Mouse (Mus musculus): ENCODE data around the gene Phf10. TPM values are rescaled to one million over a fixed set of nuclear protein-coding genes. Genes with fewer than 3 reads are reported as not detected.
"Not testable (repeated sequence)": the region's sequence is repeated elsewhere in the genome, so short reads cannot be mapped to it uniquely, and the experiment has no call there.

Gene Phf10
- total RNA-seq, 2 experiments from 2014 or later = 39.0 to 57.3 TPM

GRCm38 (mm10) chr17:14944551-14944950 lies 16.5 kb downstream of the Phf10 start:
- DNase-seq (ENCODE audit: low spot score in 2 of 2) = no peak

- no peak for DNase-seq (ENCODE audit: low spot score in 2 of 2)
Measured at GRCm38 (mm10) chr17:14943729-14944059, 17.4 kb downstream of the Phf10 start.

GRCm38 (mm10) chr17:14943009-14943728 lies 17.9 kb downstream of the Phf10 start, which contains the start of the genes Wdr27 and 1600012H06Rik:
Gene Wdr27 (minus strand): TSS chr17:14943158.
Gene 1600012H06Rik (plus strand): TSS chr17:14943184.
- DNase-seq (ENCODE audit: low spot score in 2 of 2) = peak; percentile 99

- DNase-seq (ENCODE audit: low spot score in 2 of 2) = not testable (repeated sequence)
Measured at GRCm38 (mm10) chr17:14942181-14942580, 18.9 kb downstream of the Phf10 start.

- DNase-seq (ENCODE audit: low spot score in 2 of 2) = no peak
Measured at GRCm38 (mm10) chr17:14935841-14936605, 25.1 kb downstream of the Phf10 start.

GRCm38 (mm10) chr17:14935280-14935679 lies 25.8 kb downstream of the Phf10 start:
- DNase-seq (ENCODE audit: low spot score in 2 of 2) = not testable (repeated sequence)

- no peak for DNase-seq (ENCODE audit: low spot score in 2 of 2)
Measured at GRCm38 (mm10) chr17:14931469-14931868, 29.6 kb downstream of the Phf10 start.

- no peak for DNase-seq (ENCODE audit: low spot score in 2 of 2)
Measured at GRCm38 (mm10) chr17:14930697-14931096, 30.4 kb downstream of the Phf10 start.

GRCm38 (mm10) chr17:14928631-14929030 lies 32.4 kb downstream of the Phf10 start:
- no peak for DNase-seq (ENCODE audit: low spot score in 2 of 2)

- no peak for DNase-seq (ENCODE audit: low spot score in 2 of 2)
Measured at GRCm38 (mm10) chr17:14927644-14928218, 33.3 kb downstream of the Phf10 start.

- no peak for DNase-seq (ENCODE audit: low spot score in 2 of 2)
Measured at GRCm38 (mm10) chr17:14921582-14921981, 39.5 kb downstream of the Phf10 start.

GRCm38 (mm10) chr17:14917866-14918265 lies 43.2 kb downstream of the Phf10 start:
- no peak for DNase-seq (ENCODE audit: low spot score in 2 of 2)

GRCm38 (mm10) chr17:14914401-14914800 lies 46.7 kb downstream of the Phf10 start:
- no peak for DNase-seq (ENCODE audit: low spot score in 2 of 2)

- no peak for DNase-seq (ENCODE audit: low spot score in 2 of 2)
Measured at GRCm38 (mm10) chr17:14912981-14913380, 48.1 kb downstream of the Phf10 start.

- no peak for DNase-seq (ENCODE audit: low spot score in 2 of 2)
Measured at GRCm38 (mm10) chr17:14912420-14912819, 48.7 kb downstream of the Phf10 start.

GRCm38 (mm10) chr17:14910771-14911170 lies 50.3 kb downstream of the Phf10 start:
- DNase-seq (ENCODE audit: low spot score in 2 of 2) = no peak

GRCm38 (mm10) chr17:14909331-14909730 lies 51.7 kb downstream of the Phf10 start:
- no peak for DNase-seq (ENCODE audit: low spot score in 2 of 2)

GRCm38 (mm10) chr17:14907136-14907535 lies 53.9 kb downstream of the Phf10 start:
- no peak for DNase-seq (ENCODE audit: low spot score in 2 of 2)

- no peak for DNase-seq (ENCODE audit: low spot score in 2 of 2)
Measured at GRCm38 (mm10) chr17:14906611-14907010, 54.5 kb downstream of the Phf10 start.

- DNase-seq (ENCODE audit: low spot score in 2 of 2) = peak; percentile 60 to 62
Measured at GRCm38 (mm10) chr17:14904637-14905265, 56.3 kb downstream of the Phf10 start.

- DNase-seq (ENCODE audit: low spot score in 2 of 2) = no peak
Measured at GRCm38 (mm10) chr17:14904206-14904605, 56.9 kb downstream of the Phf10 start.

GRCm38 (mm10) chr17:14903212-14903611 lies 57.9 kb downstream of the Phf10 start:
- DNase-seq (ENCODE audit: low spot score in 2 of 2) = no peak

Data from adrenal gland, adult 18-20 months (tissue).